Mouse (Mus musculus) lung, postnatal 0 days (tissue): ENCODE results near the gene Rbfox1. TPM values are rescaled to one million over a fixed set of nuclear protein-coding genes. Genes with fewer than 3 reads are reported as not detected.

Source experiments
- ATAC-seq: fragments of 200-750 bp; cut with Nextera tagmentation; 2 replicates; pipeline ENCODE4 v1.8.0; 2017; ENCODE audit warnings: moderate library complexity
- DNase-seq: peaks from one replicate; pipeline ENCODE4 v3.0.0-alpha.2; 2016; ENCODE audit warnings: low spot score
- H3K27ac ChIP-seq: fragments of 300-500 bp; sonication (generic); 2 replicates; pipeline ENCODE4 v1.5.1; 2014; ENCODE audit warnings: antibody characterized with exemption, mild to moderate bottlenecking, low read length, mixed read lengths
- H3K27me3 ChIP-seq: fragments of 300-500 bp; sonication (generic); replicated peaks from 2 replicates; pipeline ENCODE4 v1.6.1; 2014; ENCODE audit warnings: low read length, mixed read lengths; ENCODE audit not compliant: insufficient read depth
- H3K36me3 ChIP-seq: fragments of 300-500 bp; sonication (generic); 2 replicates; pipeline ENCODE4 v1.6.1; 2014; ENCODE audit warnings: low read length, mixed read lengths; ENCODE audit not compliant: insufficient read depth
- H3K4me1 ChIP-seq: fragments of 300-500 bp; sonication (generic); 2 replicates; pipeline ENCODE4 v1.6.1; 2014; ENCODE audit warnings: antibody characterized with exemption, low read depth, low read length, mixed read lengths; ENCODE audit not compliant: insufficient read depth
- H3K4me2 ChIP-seq: fragments of 300-500 bp; sonication (generic); replicated peaks from 2 replicates; pipeline ENCODE4 v1.6.1; 2014; ENCODE audit warnings: low read depth, mild to moderate bottlenecking, low read length, moderate library complexity, mixed read lengths
- H3K4me3 ChIP-seq: fragments of 300-500 bp; sonication (generic); 2 replicates; pipeline ENCODE4 v1.5.1; 2014; ENCODE audit warnings: low read depth, low read length
- H3K9ac ChIP-seq: fragments of 300-500 bp; sonication (generic); replicated peaks from 2 replicates; pipeline ENCODE4 v1.6.1; 2014; ENCODE audit warnings: low read depth, mild to moderate bottlenecking
- H3K9me3 ChIP-seq: fragments of 300-500 bp; sonication (generic); 2 replicates; pipeline ENCODE4 v1.6.1; 2016; ENCODE audit warnings: low read length, mixed read lengths
- CTCF ChIP-seq: IDR thresholded peaks from 2 replicates; pipeline ENCODE4 v1.5.1; 2016; ENCODE audit warnings: antibody characterized with exemption, mild to moderate bottlenecking
- EP300 ChIP-seq: IDR thresholded peaks from 2 replicates; pipeline ENCODE4 v1.6.1; 2016; ENCODE audit warnings: antibody characterized with exemption, mild to moderate bottlenecking, control low read depth
- whole genome bisulfite sequencing: fragments of 180-500 bp; shearing (Covaris S2); extraction: QIAGEN DNeasy Blood & Tissue Kit; methylation state at CpG from one replicate; pipeline ENCODE4 v1.1.7; 2014; 5-methylcytosine and 5-hydroxymethylcytosine counted together
- polyA plus RNA-seq: library from polyadenylated mRNA; unstranded; fragments of >200 nt; fragmentation: Nextera tagmentation; extraction: Ambion mirVana; gene quantifications from 2 replicates; pipeline ENCODE4 v1.2.1, GENCODE M21; 2015

Gene Rbfox1
- polyA plus RNA-seq, 1 experiment from 2014 or later, result 0.25 TPM

DNA sequence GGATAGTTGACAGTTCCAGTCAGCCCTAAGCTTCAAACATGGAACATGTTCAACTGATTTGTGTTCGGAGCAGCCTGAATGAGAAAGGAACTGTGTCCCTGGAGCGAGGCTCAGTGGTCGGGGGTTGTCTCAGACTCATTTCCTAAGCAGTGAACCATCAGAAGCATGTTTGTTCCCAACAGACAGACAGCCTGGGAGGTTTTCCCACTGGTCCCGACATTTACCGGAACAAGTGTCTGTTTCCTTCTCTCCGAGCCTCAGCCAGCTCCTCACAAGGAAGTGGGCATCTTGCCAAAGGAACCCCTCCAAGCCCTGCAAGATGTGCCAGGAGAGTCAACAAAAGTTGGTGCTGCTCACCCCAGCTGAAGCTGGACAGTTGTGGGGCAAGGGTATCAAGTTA is 1022.4 kb downstream of the Rbfox1 start:
- H3K4me2 ChIP-seq, result no peak overlapping the region
- DNase-seq, result no peak
- no peak overlapping the region for H3K9ac ChIP-seq
- no peak overlapping the region for H3K4me3 ChIP-seq
- no peaks in the 10 kb centered on the region for H3K36me3 ChIP-seq
- no peaks in the 10 kb centered on the region for H3K27me3 ChIP-seq
- TF ChIP-seq CTCF, result no peak
- 28% methylated on average over 6 of the region's 6 CpGs for WGBS
- no peak for ATAC-seq
- H3K4me1 ChIP-seq, result no peaks in the 10 kb centered on the region
- no peaks in the 10 kb centered on the region for H3K9me3 ChIP-seq
- no peak overlapping the region for H3K27ac ChIP-seq

GRCm38 (mm10) chr16:6914531-6914930 is 1029.4 kb downstream of the Rbfox1 start:
- TF ChIP-seq EP300, result no peak
- TF ChIP-seq CTCF, result no peak
- Histone ChIP-seq H3K4me1 (no peaks in the 10 kb centered on the region), H3K4me3 (no peak overlapping the region), H3K27me3 (no peaks in the 10 kb centered on the region), H3K9ac (no peak overlapping the region), H3K9me3 (no peaks in the 10 kb centered on the region), H3K27ac (no peak overlapping the region), H3K4me2 (no peak overlapping the region), H3K36me3 (no peaks in the 10 kb centered on the region)
- WGBS, result 69% methylated on average over 4 of the region's 4 CpGs
- ATAC-seq, result no peak
- DNase-seq, result no peak

GRCm38 (mm10) chr16:6918641-6919040 is 1033.5 kb downstream of the Rbfox1 start:
- Histone ChIP-seq H3K27ac (no peak overlapping the region), H3K9ac (no peak overlapping the region), H3K9me3 (no peaks in the 10 kb centered on the region), H3K4me3 (no peak overlapping the region), H3K27me3 (no peaks in the 10 kb centered on the region), H3K4me1 (no peaks in the 10 kb centered on the region), H3K36me3 (no peaks in the 10 kb centered on the region), H3K4me2 (no peak overlapping the region)
- TF ChIP-seq EP300 (no peak), CTCF (no peak)
- WGBS, result 18% methylated on average over 3 of the region's 3 CpGs
- ATAC-seq (no peak), DNase-seq (no peak)

- H3K27me3 ChIP-seq, result no peaks in the 10 kb centered on the region
- no peak overlapping the region for H3K27ac ChIP-seq
- no peak overlapping the region for H3K9ac ChIP-seq
- no peaks in the 10 kb centered on the region for H3K4me1 ChIP-seq
- no peak overlapping the region for H3K4me2 ChIP-seq
- H3K9me3 ChIP-seq, result no peaks in the 10 kb centered on the region
- no peak overlapping the region for H3K4me3 ChIP-seq
- H3K36me3 ChIP-seq, result no peaks in the 10 kb centered on the region
- 36% methylated on average over 5 of the region's 5 CpGs for WGBS
- ATAC-seq, result no peak
- TF ChIP-seq CTCF (no peak), EP300 (no peak)
- DNase-seq, result no peak
Measured at GRCm38 (mm10) chr16:6919681-6920080, 1034.5 kb downstream of the Rbfox1 start.

- 65% methylated on average over 2 of the region's 2 CpGs for WGBS
- Histone ChIP-seq H3K4me1 (no peaks in the 10 kb centered on the region), H3K9me3 (no peaks in the 10 kb centered on the region)
Measured at GRCm38 (mm10) chr16:6927661-6928060, 1042.5 kb downstream of the Rbfox1 start.

DNA sequence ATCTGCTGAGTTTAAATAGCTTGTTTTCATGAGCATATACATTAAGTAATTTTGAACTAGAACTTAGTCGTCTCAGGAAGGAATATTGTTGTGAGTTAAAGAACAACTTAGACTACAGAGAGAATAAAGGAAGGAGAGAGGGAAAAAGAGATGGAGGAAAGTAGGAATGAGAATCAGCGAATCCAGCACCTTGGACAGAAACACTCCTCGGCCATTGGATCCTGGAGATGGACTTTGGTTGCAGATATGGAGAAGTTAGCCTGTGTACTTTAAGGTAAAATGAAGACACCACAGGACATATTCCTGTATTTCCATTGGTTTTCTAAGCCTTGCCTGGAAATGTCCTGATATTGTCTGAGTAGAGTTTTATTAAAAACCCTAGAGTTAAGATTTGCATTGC is 1045.6 kb downstream of the Rbfox1 start:
- WGBS, result 41% methylated on average over 3 of the region's 3 CpGs

More at GRCm38 (mm10) chr16:6927661-6928060, 1042.5 kb downstream of the Rbfox1 start:
- no peaks in the 10 kb centered on the region for H3K36me3 ChIP-seq
- ATAC-seq (no peak), DNase-seq (no peak)
- no peak overlapping the region for H3K9ac ChIP-seq
- no peak overlapping the region for H3K4me3 ChIP-seq
- no peak overlapping the region for H3K27ac ChIP-seq
- no peaks in the 10 kb centered on the region for H3K27me3 ChIP-seq
- no peak overlapping the region for H3K4me2 ChIP-seq
- TF ChIP-seq EP300 (no peak), CTCF (no peak)

DNA sequence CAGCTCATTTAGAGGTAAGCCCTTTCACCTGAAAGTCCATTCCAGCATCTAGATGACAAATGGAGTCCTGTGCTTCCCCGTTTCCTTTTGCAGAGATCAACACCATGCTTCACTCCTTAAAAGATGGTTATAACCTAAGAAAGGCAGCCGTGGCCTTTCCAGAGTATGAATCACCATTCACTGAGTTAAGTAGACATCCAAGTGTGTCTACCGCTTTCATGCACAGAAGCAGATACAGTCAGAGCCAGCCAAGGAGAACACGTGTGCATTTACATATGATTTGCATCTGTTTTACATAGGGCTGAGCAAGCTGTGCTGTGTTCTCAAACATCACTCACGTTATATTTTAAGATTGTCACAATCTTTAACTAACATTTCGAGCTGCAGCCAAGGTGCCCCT is 1061.0 kb downstream of the Rbfox1 start:
- no peak overlapping the region for H3K9ac ChIP-seq
- DNase-seq (no peak), ATAC-seq (no peak)
- no peaks in the 10 kb centered on the region for H3K27me3 ChIP-seq
- H3K4me1 ChIP-seq, result no peaks in the 10 kb centered on the region
- no peaks in the 10 kb centered on the region for H3K36me3 ChIP-seq
- TF ChIP-seq CTCF (no peak), EP300 (no peak)
- no peak overlapping the region for H3K4me3 ChIP-seq
- H3K27ac ChIP-seq, result no peak overlapping the region
- no peaks in the 10 kb centered on the region for H3K9me3 ChIP-seq
- no peak overlapping the region for H3K4me2 ChIP-seq
- WGBS, result 65% methylated on average over 6 of the region's 6 CpGs

More for the DNA sequence above, 1045.6 kb downstream of the Rbfox1 start:
- no peak overlapping the region for H3K27ac ChIP-seq
- no peaks in the 10 kb centered on the region for H3K27me3 ChIP-seq
- H3K4me1 ChIP-seq, result no peaks in the 10 kb centered on the region
- ATAC-seq (no peak), DNase-seq (no peak)
- no peaks in the 10 kb centered on the region for H3K36me3 ChIP-seq
- no peak overlapping the region for H3K9ac ChIP-seq
- H3K9me3 ChIP-seq, result no peaks in the 10 kb centered on the region
- H3K4me2 ChIP-seq, result no peak overlapping the region
- no peak overlapping the region for H3K4me3 ChIP-seq
- TF ChIP-seq CTCF (no peak), EP300 (no peak)
